ENCODE assay signal across 10 mouse cellular contexts in the genomic region with DNA sequence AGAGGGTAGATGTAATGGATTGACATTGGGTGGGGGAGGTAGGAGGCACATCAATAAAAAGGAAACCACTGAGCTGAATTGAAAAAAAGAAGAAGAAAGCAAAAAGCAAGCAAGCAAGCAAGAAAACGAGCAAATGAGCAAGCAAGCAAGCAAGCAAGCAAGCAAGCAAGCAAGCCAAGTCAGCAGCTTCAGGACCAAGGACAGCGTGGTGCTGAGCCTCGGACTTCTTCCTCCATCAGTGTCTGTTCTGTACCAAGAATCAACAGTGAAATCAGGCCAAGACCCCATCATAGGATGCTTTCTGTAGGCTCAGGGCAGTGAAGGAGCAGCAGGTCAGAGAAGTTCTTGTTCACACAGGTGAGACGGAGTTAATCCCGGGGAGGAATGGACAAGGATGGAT.
DNase-seq lines count a peak whose midpoint lies in the region; ATAC-seq lines count a peak whose summit lies in the region.
"Had no signal": no experiment of that assay in that cellular context is flagged by ENCODE, and none has a peak within 500 bp of the region (broad histone marks: within the 10 kb centered on the region; RNA-seq: fewer than 3 reads in every experiment).

No protein-coding gene starts in this region.

- H3K4me2 ChIP-seq in forebrain, embryonic 14.5 days (ENCODE audit: low read length), result no peak overlapping the region
- no peak overlapping the region for H3K4me2 ChIP-seq in forebrain, embryonic 16.5 days (ENCODE audit: low read length)
- H3K4me2 ChIP-seq: hindbrain, embryonic 15.5 days had no signal

- no peak overlapping the region for H3K27ac ChIP-seq in forebrain, embryonic 14.5 days (ENCODE audit: low read depth, low read length)
- no peak overlapping the region for H3K27ac ChIP-seq in forebrain, embryonic 16.5 days (ENCODE audit: low read length)
- H3K27ac ChIP-seq: hindbrain, embryonic 15.5 days; macrophage had no signal

- no peaks in the 10 kb centered on the region for H3K27me3 ChIP-seq in forebrain, embryonic 14.5 days (replicated peaks; ENCODE audit: control insufficient read depth, insufficient read depth, low read length)
- no peaks in the 10 kb centered on the region for H3K27me3 ChIP-seq in forebrain, embryonic 16.5 days (replicated peaks; ENCODE audit: control insufficient read depth, insufficient read depth, low read length)
- no peaks in the 10 kb centered on the region for H3K27me3 ChIP-seq in megakaryocyte, embryonic 14.5 days (replicated peaks)
- H3K27me3 ChIP-seq: hindbrain, embryonic 15.5 days had no signal

- peak; percentile 47 for DNase-seq in forebrain, embryonic 14.5 days (ENCODE audit: low spot score)
- DNase-seq in hindlimb bud, embryonic 11.5 days (ENCODE audit: extremely low spot score, low read depth, low spot score), result peak; percentile 56
- peak; percentile 40 for DNase-seq in retina, postnatal 1 day
- DNase-seq in cerebellum, adult 11 months, result no peak
- DNase-seq in cerebellum, postnatal 36 days, result no peak

- H3K36me3 ChIP-seq in forebrain, embryonic 14.5 days (ENCODE audit: control insufficient read depth, insufficient read depth, low read length), result no peaks in the 10 kb centered on the region
- no peaks in the 10 kb centered on the region for H3K36me3 ChIP-seq in forebrain, embryonic 16.5 days (ENCODE audit: control insufficient read depth, insufficient read depth)
- H3K36me3 ChIP-seq in megakaryocyte, embryonic 14.5 days (replicated peaks; ENCODE audit: low read length), result no peaks in the 10 kb centered on the region
- H3K36me3 ChIP-seq: hindbrain, embryonic 15.5 days had no signal

- H3K4me3 ChIP-seq in forebrain, embryonic 14.5 days (ENCODE audit: low read depth, low read length), result no peak overlapping the region
- no peak overlapping the region for H3K4me3 ChIP-seq in forebrain, embryonic 16.5 days (replicated peaks; ENCODE audit: low read length)
- H3K4me3 ChIP-seq in megakaryocyte, embryonic 14.5 days (replicated peaks), result peak overlapping the region; percentile 35
- H3K4me3 ChIP-seq: hindbrain, embryonic 15.5 days had no signal

- no peak overlapping the region for H3K9ac ChIP-seq in forebrain, embryonic 14.5 days (ENCODE audit: low read length)
- no peak overlapping the region for H3K9ac ChIP-seq in forebrain, embryonic 16.5 days (replicated peaks; ENCODE audit: low read depth, low read length)
- H3K9ac ChIP-seq: hindbrain, embryonic 15.5 days had no signal

- no peaks in the 10 kb centered on the region for H3K9me3 ChIP-seq in forebrain, embryonic 14.5 days (replicated peaks; ENCODE audit: control insufficient read depth, low read length)
- H3K9me3 ChIP-seq in forebrain, embryonic 16.5 days (ENCODE audit: control insufficient read depth, low read length), result no peaks in the 10 kb centered on the region
- peaks cover 12% of the 10 kb centered on the region for H3K9me3 ChIP-seq in megakaryocyte, embryonic 14.5 days
- H3K9me3 ChIP-seq: hindbrain, embryonic 15.5 days had no signal

- 47% methylated on average over 5 of the region's 5 CpGs for WGBS in forebrain, embryonic 14.5 days
- WGBS in forebrain, embryonic 16.5 days, result 48% methylated on average over 5 of the region's 5 CpGs

- no peak for ATAC-seq in forebrain, embryonic 14.5 days
- no peak for ATAC-seq in forebrain, embryonic 16.5 days
- ATAC-seq in megakaryocyte, adult 5-6 weeks (ENCODE audit: poor library complexity, severe bottlenecking), result no peak

- no peaks in the 10 kb centered on the region for H3K4me1 ChIP-seq in forebrain, embryonic 14.5 days (ENCODE audit: control insufficient read depth, insufficient read depth, low read length)
- H3K4me1 ChIP-seq in forebrain, embryonic 16.5 days (replicated peaks; ENCODE audit: control insufficient read depth, insufficient read depth, low read length), result no peaks in the 10 kb centered on the region
- H3K4me1 ChIP-seq in megakaryocyte, embryonic 14.5 days, result no peaks in the 10 kb centered on the region
- H3K4me1 ChIP-seq: hindbrain, embryonic 15.5 days had no signal

Comparison
In these comparisons a context has a peak if more than half of its experiments do, and no peak if none do; other contexts are left out.
1. DNase-seq: peak in forebrain, embryonic 14.5 days (single experiment), hindlimb bud, embryonic 11.5 days (single experiment) and retina, postnatal 1 day (single experiment); none in cerebellum, adult 11 months (single experiment) and cerebellum, postnatal 36 days (0 of 2).